Mouse (Mus musculus) liver, postnatal 0 days (tissue): ENCODE measurements around the gene Masp1.

Source experiments
- CTCF ChIP-seq: sonication (generic); IDR thresholded peaks from 2 replicates; pipeline ENCODE4 v1.5.1; 2016; ENCODE audit warnings: antibody characterized with exemption, low read depth
- EP300 ChIP-seq: IDR thresholded peaks from 2 replicates; pipeline ENCODE4 v1.6.1; 2016; ENCODE audit warnings: antibody characterized with exemption, low read depth, mild to moderate bottlenecking

DNA sequence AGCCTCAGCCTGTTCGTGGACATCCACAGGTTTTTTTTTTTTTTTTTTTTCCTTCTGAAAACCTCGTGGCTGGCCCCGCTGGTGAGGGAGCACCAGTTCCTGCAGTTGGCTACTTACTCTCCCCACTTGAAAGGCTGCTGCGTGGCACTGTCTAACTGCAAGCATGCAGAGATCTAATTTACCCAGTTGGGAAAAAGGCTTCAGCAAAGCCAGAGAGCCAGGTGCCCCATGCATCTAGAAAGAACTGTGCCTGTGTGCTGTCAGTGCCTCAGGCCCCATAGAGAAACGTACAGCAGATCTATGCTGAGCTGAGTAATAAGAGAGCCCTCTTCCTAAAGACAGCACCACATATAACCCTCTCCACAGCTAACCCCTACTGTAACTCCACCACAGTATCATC lies 477 bp upstream of the Masp1 start:
- TF ChIP-seq CTCF (no peak), EP300 (no peak)
